Mouse (Mus musculus) liver, postnatal 0 days (tissue): Measurements from ENCODE around the gene Bmp3.

Experiments used
- CTCF ChIP-seq: sonication (generic); IDR thresholded peaks from 2 replicates; pipeline ENCODE4 v1.5.1; 2016; ENCODE audit warnings: antibody characterized with exemption, low read depth
- EP300 ChIP-seq: IDR thresholded peaks from 2 replicates; pipeline ENCODE4 v1.6.1; 2016; ENCODE audit warnings: antibody characterized with exemption, low read depth, mild to moderate bottlenecking

DNA sequence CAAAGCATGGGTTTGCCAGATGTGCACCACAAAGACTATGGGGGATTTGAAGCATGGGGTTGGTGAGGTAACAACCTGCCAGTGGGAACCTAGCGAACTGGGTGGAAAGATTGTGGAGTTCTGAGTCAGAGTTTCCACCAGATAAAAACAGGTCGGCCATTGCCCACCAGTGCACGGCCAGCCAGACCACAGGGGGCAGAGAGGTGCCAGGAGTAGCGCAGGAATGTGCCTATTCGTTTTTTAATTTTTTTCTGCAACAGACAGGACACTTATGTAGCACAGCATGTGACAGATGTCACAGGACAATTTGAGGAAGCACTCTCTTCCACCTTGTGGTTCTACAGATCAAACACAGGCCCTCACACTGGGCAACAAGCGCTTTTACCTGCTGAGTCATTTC lies 49.5 kb upstream of the Bmp3 start:
- no peak for TF ChIP-seq CTCF
- no peak for TF ChIP-seq EP300
